Mouse (Mus musculus) hindbrain, postnatal 0 days (tissue): ENCODE results near the gene Ephb1. TPM values are rescaled to one million over a fixed set of nuclear protein-coding genes. Genes with fewer than 3 reads are reported as not detected.
A peak's percentile ranks its signal among the peaks of the same experiment; 100 is the strongest.

Experiments used
- ATAC-seq: fragments of 200-750 bp; cut with Nextera tagmentation; 2 replicates; pipeline ENCODE4 v1.8.0; 2017; ENCODE audit warnings: mild to moderate bottlenecking, moderate TSS enrichment, moderate library complexity
- DNase-seq: peaks from one replicate; pipeline ENCODE4 v3.0.0-alpha.2; 2015; ENCODE audit warnings: low spot score
- H3K27ac ChIP-seq: fragments of 300-500 bp; sonication (generic); 2 replicates; pipeline ENCODE4 v1.5.1; 2014; ENCODE audit warnings: mild to moderate bottlenecking
- H3K27me3 ChIP-seq: fragments of 300-500 bp; sonication (generic); 2 replicates; pipeline ENCODE4 v1.6.1; 2014; ENCODE audit warnings: low read length, mixed read lengths; ENCODE audit not compliant: insufficient read depth
- H3K36me3 ChIP-seq: fragments of 300-500 bp; sonication (generic); 2 replicates; pipeline ENCODE4 v1.6.1; 2014; ENCODE audit warnings: low read length, mixed read lengths; ENCODE audit not compliant: insufficient read depth
- H3K4me1 ChIP-seq: fragments of 300-500 bp; sonication (generic); 2 replicates; pipeline ENCODE4 v1.6.1; 2014; ENCODE audit warnings: antibody characterized with exemption, low read length, mixed read lengths; ENCODE audit not compliant: insufficient read depth
- H3K4me2 ChIP-seq: fragments of 300-500 bp; sonication (generic); 2 replicates; pipeline ENCODE4 v1.6.1; 2014; ENCODE audit warnings: low read depth, mild to moderate bottlenecking, low read length, moderate library complexity, mixed read lengths
- H3K4me3 ChIP-seq: fragments of 300-500 bp; sonication (generic); 2 replicates; pipeline ENCODE4 v1.5.1; 2014; ENCODE audit warnings: low read length
- H3K9ac ChIP-seq: fragments of 300-500 bp; sonication (generic); replicated peaks from 2 replicates; pipeline ENCODE4 v1.6.1; 2014; ENCODE audit warnings: mild to moderate bottlenecking, low read length, moderate library complexity, mixed read lengths
- H3K9me3 ChIP-seq: fragments of 300-500 bp; sonication (generic); 2 replicates; pipeline ENCODE4 v1.6.1; 2016; ENCODE audit warnings: low read length, mixed read lengths
- CTCF ChIP-seq: IDR thresholded peaks from 2 replicates; pipeline ENCODE4 v1.5.1; 2016; ENCODE audit warnings: antibody characterized with exemption, control low read depth, low read depth
- WGBS: fragments of 180-500 bp; shearing (Covaris S2); extraction: QIAGEN DNeasy Blood & Tissue Kit; methylation state at CpG from one replicate; pipeline ENCODE4 v1.1.7; 2014; 5-methylcytosine and 5-hydroxymethylcytosine counted together
- polyA plus RNA-seq: library from polyadenylated mRNA; unstranded; fragments of >200 nt; fragmentation: Nextera tagmentation; extraction: Ambion mirVana; gene quantifications from 2 replicates; pipeline ENCODE4 v1.2.1, GENCODE M21; 2015
- total RNA-seq: library from RNA; depleted of rRNA; stranded (reverse); fragments of >200 nt; gene quantifications from 2 replicates; pipeline ENCODE4 v1.2.3, GENCODE M21; 2014

Ephb1 gene
- total and polyA plus RNA-seq, 2 experiments from 2014 or later, result 39.6 to 50.3 TPM

GRCm38 (mm10) chr9:102211296-102212035 lies 143.0 kb downstream of the Ephb1 start:
- Histone ChIP-seq H3K4me2 (no peak overlapping the region), H3K9ac (no peak overlapping the region)
- WGBS, result 16% methylated on average over 10 of the region's 10 CpGs

GRCm38 (mm10) chr9:102205518-102205917 lies 149.0 kb downstream of the Ephb1 start:
- no peak overlapping the region for H3K9ac ChIP-seq
- ATAC-seq, result no peak
- no peaks in the 10 kb centered on the region for H3K4me1 ChIP-seq
- 58% methylated on average over 3 of the region's 3 CpGs for WGBS
- 0 out of 2 replicates have a peak, but pooled peaks cover 6% of the 10 kb centered on the region for H3K36me3 ChIP-seq
- TF ChIP-seq CTCF, result no peak
- no peaks in the 10 kb centered on the region; the same call in 1 of the 2 replicates for H3K27me3 ChIP-seq
- H3K4me3 ChIP-seq, result no peak overlapping the region
- no peak for DNase-seq
- H3K27ac ChIP-seq, result no peak overlapping the region
- no peaks in the 10 kb centered on the region for H3K9me3 ChIP-seq
- H3K4me2 ChIP-seq, result no peak overlapping the region

More at GRCm38 (mm10) chr9:102211296-102212035, 143.0 kb downstream of the Ephb1 start:
- Histone ChIP-seq H3K4me3 (no peak overlapping the region), H3K36me3 (0 out of 2 replicates have a peak, but pooled peaks cover 6% of the 10 kb centered on the region), H3K4me1 (peaks cover 14% of the 10 kb centered on the region; the same call in 1 of the 2 replicates), H3K27ac (peak overlapping the region; percentile 36; the same call in 1 of the 2 replicates), H3K9me3 (no peaks in the 10 kb centered on the region), H3K27me3 (no peaks in the 10 kb centered on the region; the same call in 1 of the 2 replicates)
- ATAC-seq (peak; percentile 95), DNase-seq (peak; percentile 80)
- peak; percentile 45 for TF ChIP-seq CTCF

- no peak for TF ChIP-seq CTCF
- no peaks in the 10 kb centered on the region for H3K36me3 ChIP-seq
- DNase-seq, result no peak
- no peak for ATAC-seq
- H3K4me1 ChIP-seq, result no peaks in the 10 kb centered on the region
- H3K9me3 ChIP-seq, result no peaks in the 10 kb centered on the region
- 55% methylated on average over 5 of the region's 5 CpGs for WGBS
- no peak overlapping the region for H3K27ac ChIP-seq
- no peak overlapping the region for H3K9ac ChIP-seq
- no peak overlapping the region for H3K4me2 ChIP-seq
- H3K4me3 ChIP-seq, result no peak overlapping the region
- no peaks in the 10 kb centered on the region for H3K27me3 ChIP-seq
These were observed 152.6 kb downstream of the Ephb1 start for GRCm38 (mm10) chr9:102201867-102202266.

- no peak overlapping the region for H3K4me2 ChIP-seq
- ATAC-seq (no peak), DNase-seq (no peak)
- no peak for TF ChIP-seq CTCF
- H3K36me3 ChIP-seq, result peaks cover 6% of the 10 kb centered on the region; the same call in 1 of the 2 replicates
- no peak overlapping the region for H3K4me3 ChIP-seq
- WGBS, result 94% methylated on average over 6 of the region's 6 CpGs
- no peak overlapping the region for H3K9ac ChIP-seq
- no peaks in the 10 kb centered on the region for H3K9me3 ChIP-seq
- H3K27me3 ChIP-seq, result no peaks in the 10 kb centered on the region
- H3K4me1 ChIP-seq, result peaks cover 10% of the 10 kb centered on the region
- H3K27ac ChIP-seq, result no peak overlapping the region
These were observed 157.6 kb downstream of the Ephb1 start for GRCm38 (mm10) chr9:102196856-102197255.

DNA sequence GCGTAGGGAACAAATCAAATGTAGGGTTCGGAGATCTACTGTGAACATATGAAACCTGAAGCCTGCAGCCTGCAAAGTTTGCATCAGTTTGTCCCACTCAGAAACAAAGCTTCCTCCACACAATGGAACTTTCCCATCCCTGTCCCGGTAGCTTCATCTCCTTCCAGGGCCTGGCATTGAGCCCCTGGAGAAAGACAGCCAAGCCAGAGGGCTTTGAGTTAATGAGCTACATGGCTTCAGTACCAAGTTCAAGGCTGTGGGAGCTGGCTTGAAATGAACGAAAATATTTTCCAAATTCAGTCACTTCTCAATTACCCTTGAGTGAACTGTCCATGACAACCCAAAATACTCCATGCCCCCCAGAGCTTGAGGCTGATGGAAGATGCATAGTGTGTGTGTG lies 160.4 kb downstream of the Ephb1 start:
- Histone ChIP-seq H3K36me3 (peaks cover 6% of the 10 kb centered on the region; the same call in 1 of the 2 replicates), H3K9ac (no peak overlapping the region), H3K4me1 (peaks cover 10% of the 10 kb centered on the region), H3K4me3 (no peak overlapping the region), H3K27ac (no peak overlapping the region), H3K4me2 (no peak overlapping the region), H3K9me3 (no peaks in the 10 kb centered on the region), H3K27me3 (no peaks in the 10 kb centered on the region)
- WGBS, result 57% methylated on average over 4 of the region's 4 CpGs
- ATAC-seq (0 out of 2 replicates have a peak, but pooled peaks have one; percentile 18), DNase-seq (peak; percentile 52)
- TF ChIP-seq CTCF, result no peak

DNA sequence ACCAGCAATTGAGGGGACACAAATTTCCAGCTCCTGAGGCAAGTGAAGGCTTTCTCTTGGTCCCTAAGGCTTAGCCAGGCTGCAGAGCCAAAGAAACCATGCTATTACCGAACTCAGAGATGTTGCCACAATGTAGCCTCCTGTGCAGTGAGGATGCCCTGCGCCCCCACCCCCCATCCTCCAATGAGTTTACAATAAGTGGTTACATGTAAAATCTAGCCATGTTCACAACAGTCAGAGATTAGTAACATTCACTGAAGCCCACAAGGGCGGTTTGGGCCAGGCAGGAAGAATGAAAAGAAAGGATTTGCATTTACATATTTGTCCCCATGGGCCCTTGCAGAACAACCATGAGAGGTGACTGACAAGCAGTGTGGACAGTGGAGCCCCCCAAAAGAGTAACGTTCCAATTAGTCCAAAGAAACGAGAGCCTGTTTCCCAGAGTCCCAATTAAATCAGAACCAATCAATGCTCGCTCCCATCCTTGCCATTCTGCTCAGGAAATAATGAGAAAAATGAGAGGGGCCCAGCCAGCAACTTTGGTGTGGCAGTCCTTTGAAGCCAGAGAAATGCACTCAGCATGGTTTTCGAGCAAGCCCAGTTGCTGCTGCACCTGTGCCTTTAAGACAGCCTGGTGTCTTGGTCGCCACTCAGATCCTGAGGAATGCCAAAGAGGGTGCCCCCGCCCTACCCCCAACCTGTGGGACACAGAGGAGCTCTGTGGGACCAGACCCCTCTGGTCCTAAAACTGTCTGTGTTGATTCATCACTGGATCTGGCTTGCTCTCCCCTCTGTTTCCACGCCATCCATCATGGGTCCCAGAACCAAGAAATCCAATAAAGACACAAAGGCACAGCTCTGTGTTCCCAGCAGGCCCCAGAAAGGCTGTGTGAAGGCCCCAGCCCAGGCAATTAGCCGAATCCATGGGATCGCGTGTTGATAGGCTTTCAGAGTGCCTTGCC lies 161.5 kb downstream of the Ephb1 start:
- no peaks in the 10 kb centered on the region for H3K9me3 ChIP-seq
- no peak overlapping the region for H3K4me3 ChIP-seq
- peak; percentile 67 for DNase-seq
- no peak overlapping the region for H3K4me2 ChIP-seq
- H3K27me3 ChIP-seq, result no peaks in the 10 kb centered on the region
- no peak overlapping the region for H3K9ac ChIP-seq
- ATAC-seq, result peak; percentile 70
- peaks cover 10% of the 10 kb centered on the region for H3K4me1 ChIP-seq
- peak overlapping the region; percentile 18; the same call in 1 of the 2 replicates for H3K27ac ChIP-seq
- WGBS, result 32% methylated on average over 13 of the region's 13 CpGs
- H3K36me3 ChIP-seq, result peaks cover 6% of the 10 kb centered on the region; the same call in 1 of the 2 replicates
- TF ChIP-seq CTCF, result no peak
